Mouse (Mus musculus) bone marrow macrophage, adult 2 months (primary cell): Measurements from ENCODE around the gene Aldh3b1. TPM values are rescaled to one million over a fixed set of nuclear protein-coding genes. Genes with fewer than 3 reads are reported as not detected.

Experiments used
- H3K27ac ChIP-seq: 2 replicates; pipeline ENCODE4 v1.5.1; 2012; ENCODE audit warnings: low read depth, low read length; ENCODE audit not compliant: insufficient read depth
- H3K4me1 ChIP-seq: 2 replicates; pipeline ENCODE4 v1.6.1; 2012; ENCODE audit warnings: low read length; ENCODE audit not compliant: control insufficient read depth, insufficient read depth
- H3K4me3 ChIP-seq: 2 replicates; pipeline ENCODE4 v1.5.1; 2012; ENCODE audit warnings: mild to moderate bottlenecking, low read length, moderate library complexity; ENCODE audit not compliant: insufficient read depth
- CTCF ChIP-seq: IDR thresholded peaks from 2 replicates; pipeline ENCODE4 v1.5.1; 2012; ENCODE audit warnings: low read depth, mild to moderate bottlenecking, low read length, moderate library complexity
- POLR2A ChIP-seq: IDR thresholded peaks from 2 replicates; pipeline ENCODE4 v1.6.1; 2012; ENCODE audit warnings: mild to moderate bottlenecking, low read depth, low read length, borderline replicate concordance
- polyA plus RNA-seq: library from polyadenylated mRNA; stranded (reverse); fragments of >200 nt; gene quantifications from 2 replicates; pipeline ENCODE4 v1.2.4, GENCODE M21; 2012; ENCODE audit not compliant: missing spikeins, insufficient read depth, insufficient read length

The Aldh3b1 gene
- polyA plus RNA-seq, 1 experiment, result 83.9 TPM

DNA sequence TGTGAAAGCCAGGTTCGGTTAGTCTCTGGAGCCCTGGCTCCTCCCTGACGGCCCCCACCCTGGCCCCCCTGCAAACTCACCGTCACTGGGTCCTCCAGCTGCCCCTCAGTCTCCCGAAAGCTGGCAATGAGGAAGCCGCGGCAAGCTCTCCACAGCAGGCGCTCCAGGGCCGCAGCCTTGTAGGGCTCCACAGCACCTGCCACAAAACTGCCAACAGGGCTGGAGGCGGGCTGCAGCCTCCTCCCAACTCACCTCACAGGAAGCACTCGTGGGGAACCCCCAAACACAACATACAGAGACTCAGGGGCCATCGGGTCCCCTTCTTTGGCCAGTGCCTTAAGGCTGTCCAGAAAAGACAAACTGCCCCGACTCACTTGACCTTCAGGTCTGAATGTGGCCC lies 26.6 kb downstream of the Aldh3b1 start:
- TF ChIP-seq POLR2A (no peak), CTCF (no peak)
- peaks cover 45% of the 10 kb centered on the region for H3K4me1 ChIP-seq
- H3K4me3 ChIP-seq, result peak overlapping the region; percentile 94; the same call in 1 of the 2 replicates
- H3K27ac ChIP-seq, result no peak overlapping the region

- H3K4me3 ChIP-seq, result no peak overlapping the region
- H3K4me1 ChIP-seq, result peaks cover 45% of the 10 kb centered on the region
- no peak for TF ChIP-seq CTCF
- no peak for TF ChIP-seq POLR2A
- peak overlapping the region; percentile 2; the same call in 1 of the 2 replicates for H3K27ac ChIP-seq
Measured at GRCm38 (mm10) chr19:3899618-3900017, 30.0 kb downstream of the Aldh3b1 start.

GRCm38 (mm10) chr19:3898952-3899351 lies 30.7 kb downstream of the Aldh3b1 start:
- H3K4me3 ChIP-seq, result no peak overlapping the region
- TF ChIP-seq POLR2A, result no peak
- TF ChIP-seq CTCF, result no peak
- peak overlapping the region; percentile 2; the same call in 1 of the 2 replicates for H3K27ac ChIP-seq
- peaks cover 41% of the 10 kb centered on the region for H3K4me1 ChIP-seq

- H3K4me1 ChIP-seq, result peaks cover 28% of the 10 kb centered on the region
- H3K4me3 ChIP-seq, result no peak overlapping the region
- no peak overlapping the region for H3K27ac ChIP-seq
- no peak for TF ChIP-seq CTCF
- no peak for TF ChIP-seq POLR2A
Measured at GRCm38 (mm10) chr19:3897557-3897956, 32.1 kb downstream of the Aldh3b1 start.

GRCm38 (mm10) chr19:3896208-3896607 lies 33.4 kb downstream of the Aldh3b1 start:
- H3K27ac ChIP-seq, result no peak overlapping the region
- peaks cover 19% of the 10 kb centered on the region for H3K4me1 ChIP-seq
- no peak overlapping the region for H3K4me3 ChIP-seq
- TF ChIP-seq CTCF (no peak), POLR2A (no peak)

- Histone ChIP-seq H3K4me3 (no peak overlapping the region), H3K4me1 (peaks cover 17% of the 10 kb centered on the region), H3K27ac (no peak overlapping the region)
- TF ChIP-seq POLR2A (no peak), CTCF (no peak)
Measured at GRCm38 (mm10) chr19:3895171-3895631, 34.4 kb downstream of the Aldh3b1 start.

DNA sequence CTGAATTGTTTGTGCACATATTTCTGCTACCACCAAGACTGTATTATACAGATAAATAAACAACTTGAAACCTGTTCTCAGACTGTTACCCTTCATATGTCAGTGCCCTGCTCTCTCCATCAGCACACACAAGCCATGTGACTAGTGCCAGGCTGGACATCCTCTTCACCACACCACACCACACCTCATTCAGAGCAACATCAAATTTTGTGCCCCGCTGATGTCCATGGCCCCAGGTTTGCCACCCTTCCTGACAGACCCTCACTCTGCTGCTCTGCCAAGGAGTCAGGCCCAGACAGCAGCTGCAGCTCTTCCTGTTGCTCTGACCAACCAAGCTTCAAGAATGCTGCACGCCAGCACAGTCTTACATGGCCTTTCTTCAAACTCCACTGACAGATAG lies 35.3 kb downstream of the Aldh3b1 start:
- Histone ChIP-seq H3K27ac (no peak overlapping the region), H3K4me3 (no peak overlapping the region), H3K4me1 (peaks cover 10% of the 10 kb centered on the region)
- TF ChIP-seq POLR2A (no peak), CTCF (no peak)

DNA sequence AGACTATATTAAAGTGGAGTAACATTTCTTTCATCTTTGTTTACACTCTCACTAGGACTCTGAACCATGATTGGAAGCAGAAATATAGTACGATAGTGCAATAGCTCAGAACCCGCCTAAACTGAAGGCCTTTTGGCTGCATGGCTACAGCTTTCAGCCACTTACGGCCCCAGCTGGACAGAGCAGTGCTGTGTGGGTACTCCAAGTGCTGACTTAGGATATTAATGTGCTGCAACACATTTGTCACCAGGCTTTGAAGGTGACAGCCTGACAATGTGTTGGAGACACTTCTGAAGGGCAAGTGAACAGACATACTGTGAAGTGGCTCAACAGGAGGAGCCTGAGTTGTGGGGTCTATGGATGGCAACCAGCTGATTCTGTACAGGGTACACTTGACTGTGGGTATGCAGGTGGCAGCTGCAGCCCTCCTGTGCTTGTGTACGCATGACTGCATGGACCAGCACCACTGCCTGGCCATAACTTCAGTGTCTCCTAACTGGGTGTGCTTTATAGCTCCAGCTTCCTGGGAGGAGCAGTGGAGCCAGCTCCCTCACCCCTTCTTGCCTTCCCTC lies 36.0 kb downstream of the Aldh3b1 start:
- no peak overlapping the region for H3K4me3 ChIP-seq
- TF ChIP-seq POLR2A, result no peak
- TF ChIP-seq CTCF, result no peak
- peak overlapping the region; percentile 12; the same call in 1 of the 2 replicates for H3K27ac ChIP-seq
- H3K4me1 ChIP-seq, result peaks cover 4% of the 10 kb centered on the region

DNA sequence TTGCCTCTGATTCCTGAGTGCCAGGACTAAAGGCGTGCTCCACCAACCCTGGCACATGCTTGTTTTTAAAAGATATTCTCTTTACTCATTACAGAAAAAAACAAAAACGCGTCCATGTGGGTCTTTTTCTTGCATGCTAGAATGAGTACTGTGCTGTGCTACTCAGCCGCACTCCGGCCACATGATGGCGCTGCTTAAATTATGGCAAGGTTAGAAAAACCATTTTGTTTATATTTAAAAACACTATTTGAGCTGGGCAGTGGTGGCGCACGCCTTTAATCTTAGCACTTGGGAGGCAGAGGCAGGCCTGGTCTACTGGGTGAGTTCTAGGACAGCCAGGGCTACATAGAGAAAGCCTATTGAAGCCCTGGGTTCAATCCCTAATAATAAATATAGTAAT lies 39.4 kb downstream of the Aldh3b1 start:
- no peaks in the 10 kb centered on the region for H3K4me1 ChIP-seq
- H3K27ac ChIP-seq, result no peak overlapping the region
- H3K4me3 ChIP-seq, result no peak overlapping the region
- TF ChIP-seq CTCF (peak; percentile 59), POLR2A (no peak)

GRCm38 (mm10) chr19:3889096-3889495 lies 40.5 kb downstream of the Aldh3b1 start:
- H3K27ac ChIP-seq, result no peak overlapping the region
- TF ChIP-seq CTCF, result no peak
- no peak for TF ChIP-seq POLR2A
- H3K4me3 ChIP-seq, result no peak overlapping the region
- H3K4me1 ChIP-seq, result no peaks in the 10 kb centered on the region

- no peak for TF ChIP-seq POLR2A
- no peak for TF ChIP-seq CTCF
- Histone ChIP-seq H3K4me1 (peaks cover 31% of the 10 kb centered on the region), H3K4me3 (no peak overlapping the region), H3K27ac (no peak overlapping the region)
Measured at GRCm38 (mm10) chr19:3884325-3884990, 45.1 kb downstream of the Aldh3b1 start.
